ENCODE assay signal across 15 mouse cellular contexts in the genomic region with DNA sequence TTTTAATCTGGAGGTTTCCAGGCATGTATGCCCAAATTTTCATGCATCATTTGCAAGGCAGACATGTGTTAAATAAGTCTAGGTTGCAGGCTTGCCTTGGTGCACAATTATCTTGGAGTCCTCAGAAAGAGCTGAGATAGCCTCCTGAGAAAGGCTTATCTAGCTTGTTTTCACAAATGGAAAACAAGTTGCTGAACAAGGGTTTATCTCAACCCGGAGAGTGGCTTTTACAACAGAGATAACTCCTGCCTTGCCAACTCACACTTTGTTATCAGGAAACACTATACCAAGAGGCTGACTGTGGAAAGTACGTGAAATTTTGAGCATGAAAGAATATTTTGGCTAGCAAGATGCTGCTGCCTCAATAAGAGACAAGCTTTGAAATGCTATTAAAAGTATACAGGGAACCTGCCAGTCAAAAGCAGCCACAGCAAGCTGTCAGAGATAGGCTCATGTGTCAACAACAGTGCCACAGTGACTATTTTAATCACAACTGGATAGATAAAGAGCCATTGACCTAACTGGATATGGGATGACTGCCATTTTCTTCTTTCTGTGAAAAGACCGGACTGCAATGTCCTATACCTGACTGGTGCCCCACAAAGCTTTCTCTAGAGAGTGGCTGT.
DNase-seq lines count a peak whose midpoint lies in the region; ATAC-seq lines count a peak whose summit lies in the region.
"Had no signal": no experiment of that assay in that cellular context is flagged by ENCODE, and none has a peak within 500 bp of the region (broad histone marks: within the 10 kb centered on the region; RNA-seq: fewer than 3 reads in every experiment).

No protein-coding gene starts in this region.

- no peaks in the 10 kb centered on the region for H3K36me3 ChIP-seq in lung, embryonic 16.5 days (ENCODE audit: control insufficient read depth, insufficient read depth, low read length)
- no peaks in the 10 kb centered on the region for H3K36me3 ChIP-seq in heart, embryonic 12.5 days
- no peaks in the 10 kb centered on the region for H3K36me3 ChIP-seq in liver, embryonic 12.5 days
- H3K36me3 ChIP-seq: embryonic facial prominence, embryonic 13.5 days; forebrain, embryonic 10.5 days; midbrain, embryonic 12.5 days had no signal

- ATAC-seq in lung, embryonic 16.5 days (ENCODE audit: low read depth), result no peak
- peak; percentile 84 for ATAC-seq in heart, embryonic 12.5 days (ENCODE audit: insufficient number of reproducible peaks, low FRiP score)
- ATAC-seq in liver, embryonic 12.5 days, result peak; percentile 94
- peak; percentile 97 for ATAC-seq in megakaryocyte-erythroid progenitor cell, adult 5-6 weeks (replicated peaks; ENCODE audit: low FRiP score, low TSS enrichment, poor library complexity, severe bottlenecking)
- ATAC-seq: lung, postnatal 0 days had no signal

- H3K9ac ChIP-seq in lung, embryonic 16.5 days (ENCODE audit: low read length), result no peak overlapping the region
- H3K9ac ChIP-seq in heart, embryonic 12.5 days, result no peak overlapping the region
- H3K9ac ChIP-seq in liver, embryonic 12.5 days, result no peak overlapping the region
- H3K9ac ChIP-seq: embryonic facial prominence, embryonic 13.5 days; midbrain, embryonic 12.5 days had no signal

- 42% methylated on average over 3 of the region's 3 CpGs for WGBS in lung, embryonic 16.5 days
- WGBS in heart, embryonic 12.5 days, result 7% methylated on average over 3 of the region's 3 CpGs
- 24% methylated on average over 3 of the region's 3 CpGs for WGBS in liver, embryonic 12.5 days (ENCODE audit: insufficient replicate concordance)

- H3K4me1 ChIP-seq in lung, embryonic 16.5 days (replicated peaks; ENCODE audit: control insufficient read depth, insufficient read depth, low read length), result no peaks in the 10 kb centered on the region
- H3K4me1 ChIP-seq in heart, embryonic 12.5 days (replicated peaks), result peaks cover 8% of the 10 kb centered on the region
- peaks cover 28% of the 10 kb centered on the region for H3K4me1 ChIP-seq in liver, embryonic 12.5 days
- H3K4me1 ChIP-seq: embryonic facial prominence, embryonic 13.5 days; forebrain, embryonic 10.5 days; midbrain, embryonic 12.5 days had no signal

- H3K27ac ChIP-seq in lung, embryonic 16.5 days (ENCODE audit: low read length), result peak overlapping the region; percentile 18
- H3K27ac ChIP-seq in heart, embryonic 12.5 days (ENCODE audit: poor library complexity, severe bottlenecking), result no peak overlapping the region
- H3K27ac ChIP-seq in liver, embryonic 12.5 days, result peak overlapping the region; percentile 77
- H3K27ac ChIP-seq: embryonic facial prominence, embryonic 13.5 days; forebrain, embryonic 10.5 days; midbrain, embryonic 12.5 days had no signal

- H3K27me3 ChIP-seq in lung, embryonic 16.5 days (ENCODE audit: control insufficient read depth, insufficient read depth, low read depth, low read length), result no peaks in the 10 kb centered on the region
- peaks cover 35% of the 10 kb centered on the region for H3K27me3 ChIP-seq in heart, embryonic 12.5 days (replicated peaks)
- no peaks in the 10 kb centered on the region for H3K27me3 ChIP-seq in liver, embryonic 12.5 days (replicated peaks)
- H3K27me3 ChIP-seq: embryonic facial prominence, embryonic 13.5 days; midbrain, embryonic 12.5 days had no signal

- H3K4me2 ChIP-seq in lung, embryonic 16.5 days (ENCODE audit: low read depth, low read length), result no peak overlapping the region
- H3K4me2 ChIP-seq in heart, embryonic 12.5 days, result no peak overlapping the region
- peak overlapping the region; percentile 32 for H3K4me2 ChIP-seq in liver, embryonic 12.5 days
- H3K4me2 ChIP-seq: embryonic facial prominence, embryonic 13.5 days; midbrain, embryonic 12.5 days had no signal

- H3K9me3 ChIP-seq in lung, embryonic 16.5 days (ENCODE audit: control insufficient read depth, low read length), result no peaks in the 10 kb centered on the region
- no peaks in the 10 kb centered on the region for H3K9me3 ChIP-seq in heart, embryonic 12.5 days (replicated peaks)
- H3K9me3 ChIP-seq in liver, embryonic 12.5 days (replicated peaks), result no peaks in the 10 kb centered on the region
- H3K9me3 ChIP-seq: embryonic facial prominence, embryonic 13.5 days; forebrain, embryonic 10.5 days; midbrain, embryonic 12.5 days had no signal

- no peak for DNase-seq in lung, postnatal 4 days
- no peak for DNase-seq in thymus, postnatal 14 days
- DNase-seq in right cerebral cortex, postnatal 36 days (ENCODE audit: low spot score in 2 of 2), result no peak
- DNase-seq: adrenal gland, postnatal 14 days; cerebellum, postnatal 25 days; gastrocnemius, postnatal 14 days; kidney, adult 9 months had no signal

- no peak overlapping the region for H3K4me3 ChIP-seq in lung, embryonic 16.5 days (ENCODE audit: low read length)
- no peak overlapping the region for H3K4me3 ChIP-seq in heart, embryonic 12.5 days
- no peak overlapping the region for H3K4me3 ChIP-seq in liver, embryonic 12.5 days
- H3K4me3 ChIP-seq: embryonic facial prominence, embryonic 13.5 days; forebrain, embryonic 10.5 days; midbrain, embryonic 12.5 days had no signal
